Mouse (Mus musculus) c-Kit-positive CD71-positive TER-119-positive erythroid progenitor cells, embryonic 14.5 days (primary cell): Measurements from ENCODE around the gene Wnt2.

Source experiments
- DNase-seq: peaks from one replicate; pipeline ENCODE4 v3.0.0-alpha.2; 2013; ENCODE audit warnings: low spot score

The Wnt2 gene

GRCm38 (mm10) chr6:17978324-17978723 is 52.1 kb downstream of the Wnt2 start:
- DNase-seq: no peak

- DNase-seq: no peak
Observed at GRCm38 (mm10) chr6:17977165-17977564, 53.2 kb downstream of the Wnt2 start.

- no peak for DNase-seq
Observed at GRCm38 (mm10) chr6:17974416-17974815, 56.0 kb downstream of the Wnt2 start.

- DNase-seq: no peak
Observed at GRCm38 (mm10) chr6:17971393-17971792, 59.0 kb downstream of the Wnt2 start.

GRCm38 (mm10) chr6:17969815-17970214 is 60.6 kb downstream of the Wnt2 start:
- no peak for DNase-seq

GRCm38 (mm10) chr6:17968467-17969144 is 61.8 kb downstream of the Wnt2 start:
- no peak for DNase-seq

GRCm38 (mm10) chr6:17963455-17963854 is 66.9 kb downstream of the Wnt2 start:
- no peak for DNase-seq

- no peak for DNase-seq
Observed at GRCm38 (mm10) chr6:17951779-17952178, 78.6 kb downstream of the Wnt2 start.

- no peak for DNase-seq
Observed at GRCm38 (mm10) chr6:17949103-17949502, 81.3 kb downstream of the Wnt2 start.

- DNase-seq: no peak
Observed at GRCm38 (mm10) chr6:17947130-17947831, 83.1 kb downstream of the Wnt2 start.

- DNase-seq: no peak
Observed at GRCm38 (mm10) chr6:17946456-17946855, 83.9 kb downstream of the Wnt2 start.

- no peak for DNase-seq
Observed at GRCm38 (mm10) chr6:17943877-17944617, 86.3 kb downstream of the Wnt2 start.

GRCm38 (mm10) chr6:17942344-17942743 is 88.0 kb downstream of the Wnt2 start:
- no peak for DNase-seq

- no peak for DNase-seq
Observed at GRCm38 (mm10) chr6:17941916-17942315, 88.5 kb downstream of the Wnt2 start.
